Mouse (Mus musculus): ENCODE measurements around the gene Ash1l. TPM values are rescaled to one million over a fixed set of nuclear protein-coding genes. Genes with fewer than 3 reads are reported as not detected.
"Not testable (repeated sequence)": the region's sequence is repeated elsewhere in the genome, so short reads cannot be mapped to it uniquely, and the experiment has no call there.

Ash1l gene
- total and polyA plus RNA-seq, 2 experiments from 2014 or later, result 10.1 to 17.1 TPM

DNA sequence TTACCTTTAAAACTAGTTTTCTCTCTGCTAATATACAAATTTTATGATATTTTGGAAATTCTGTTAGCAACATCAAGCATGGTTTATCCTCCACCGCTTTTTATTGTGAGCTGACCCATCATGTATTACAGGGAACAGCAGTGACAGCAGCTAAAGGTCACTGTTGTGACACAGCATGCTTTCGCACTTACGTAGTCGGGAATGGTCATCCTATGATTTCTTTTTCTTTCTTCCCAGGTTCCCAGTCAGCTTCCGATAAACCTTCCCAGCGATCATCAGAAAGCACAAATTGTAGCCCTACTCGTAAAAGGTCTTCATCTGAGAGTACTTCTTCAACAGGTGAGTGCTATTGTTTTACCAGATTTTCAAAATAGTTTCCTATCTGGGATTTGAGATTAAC is 51.1 kb downstream of the Ash1l start:
- H3K36me3 ChIP-seq (replicated peaks; ENCODE audit: control insufficient read depth, insufficient read depth, low read length), result peaks cover 55% of the 10 kb centered on the region

DNA sequence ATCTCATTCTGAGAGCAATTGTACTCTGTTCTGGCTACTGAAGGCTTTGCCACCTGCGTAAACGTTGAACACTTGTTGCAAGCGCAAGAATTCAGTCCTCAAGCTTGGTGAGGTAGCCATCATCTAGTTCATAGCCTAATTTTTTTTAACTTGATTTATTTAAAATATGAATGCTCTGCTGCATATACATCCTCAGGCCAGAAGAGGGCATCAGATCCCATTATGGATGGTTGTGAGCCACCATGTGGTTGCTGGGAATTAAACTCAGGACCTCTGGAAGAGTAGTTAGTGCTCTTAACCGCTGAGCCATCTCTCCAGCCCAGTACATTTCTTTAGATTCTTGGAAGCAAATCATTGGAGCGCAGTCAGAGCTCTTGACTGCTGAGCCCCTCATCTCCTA is 80.5 kb downstream of the Ash1l start:
- WGBS, result 93% methylated on average over 5 of the region's 5 CpGs
- peaks cover 86% of the 10 kb centered on the region for H3K36me3 ChIP-seq (replicated peaks; ENCODE audit: control insufficient read depth, insufficient read depth, low read length)
- not testable (repeated sequence) for H3K27me3 ChIP-seq (ENCODE audit: control insufficient read depth, insufficient read depth, low read length); H3K4me2 ChIP-seq (ENCODE audit: low read depth, low read length); ATAC-seq (ENCODE audit: insufficient read depth, low read depth); H3K4me1 ChIP-seq (ENCODE audit: control insufficient read depth, insufficient read depth); H3K9me3 ChIP-seq (replicated peaks; ENCODE audit: control insufficient read depth, low read length); H3K4me3 ChIP-seq (ENCODE audit: low read depth, low read length); H3K27ac ChIP-seq (ENCODE audit: low read depth); DNase-seq (ENCODE audit: low spot score); H3K9ac ChIP-seq (replicated peaks; ENCODE audit: low read depth, low read length)
- peak; percentile 32 for TF ChIP-seq CTCF (IDR thresholded peaks at IDR 0.05; ENCODE audit: low read depth)

More for the DNA sequence above, 51.1 kb downstream of the Ash1l start:
- 93% methylated on average over 7 of the region's 7 CpGs for WGBS
- ATAC-seq (ENCODE audit: insufficient read depth, low read depth) (no peak), DNase-seq (ENCODE audit: low spot score) (no peak)
- no peak for TF ChIP-seq EP300 (IDR thresholded peaks at IDR 0.05; ENCODE audit: low read depth)
- TF ChIP-seq CTCF (IDR thresholded peaks at IDR 0.05; ENCODE audit: low read depth), result no peak
- Histone ChIP-seq H3K27ac (ENCODE audit: low read depth) (no peak overlapping the region), H3K9ac (replicated peaks; ENCODE audit: low read depth, low read length) (no peak overlapping the region), H3K4me1 (ENCODE audit: control insufficient read depth, insufficient read depth) (no peaks in the 10 kb centered on the region), H3K4me3 (ENCODE audit: low read depth, low read length) (no peak overlapping the region), H3K27me3 (ENCODE audit: control insufficient read depth, insufficient read depth, low read length) (no peaks in the 10 kb centered on the region), H3K9me3 (replicated peaks; ENCODE audit: control insufficient read depth, low read length) (no peaks in the 10 kb centered on the region), H3K4me2 (ENCODE audit: low read depth, low read length) (no peak overlapping the region)

DNA sequence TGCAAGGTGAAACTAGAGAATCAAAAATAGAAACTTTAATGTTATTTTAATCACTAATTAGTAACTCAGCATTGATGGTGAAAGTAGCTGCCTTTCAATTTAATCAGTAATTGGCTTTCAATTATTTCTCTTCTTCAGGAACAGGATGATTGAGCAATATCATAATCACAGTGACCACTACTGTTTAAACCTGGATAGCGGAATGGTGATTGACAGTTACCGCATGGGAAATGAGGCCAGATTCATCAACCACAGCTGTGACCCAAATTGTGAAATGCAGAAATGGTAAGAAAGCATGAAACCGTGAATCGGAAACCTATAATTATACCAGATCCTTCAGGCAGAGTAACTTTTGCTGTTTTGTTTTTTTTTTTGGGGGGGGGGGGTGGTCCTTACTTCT is 92.9 kb downstream of the Ash1l start:
- H3K4me1 ChIP-seq (ENCODE audit: control insufficient read depth, insufficient read depth), result no peaks in the 10 kb centered on the region
- H3K4me2 ChIP-seq (ENCODE audit: low read depth, low read length), result no peak overlapping the region
- no peak for ATAC-seq (ENCODE audit: insufficient read depth, low read depth)
- H3K4me3 ChIP-seq (ENCODE audit: low read depth, low read length), result no peak overlapping the region
- no peaks in the 10 kb centered on the region for H3K27me3 ChIP-seq (ENCODE audit: control insufficient read depth, insufficient read depth, low read length)
- TF ChIP-seq EP300 (IDR thresholded peaks at IDR 0.05; ENCODE audit: low read depth) (no peak), CTCF (IDR thresholded peaks at IDR 0.05; ENCODE audit: low read depth) (no peak)
- 97% methylated on average over 4 of the region's 4 CpGs for WGBS
- no peak overlapping the region for H3K9ac ChIP-seq (replicated peaks; ENCODE audit: low read depth, low read length)
- H3K9me3 ChIP-seq (replicated peaks; ENCODE audit: control insufficient read depth, low read length), result no peaks in the 10 kb centered on the region
- peaks cover 85% of the 10 kb centered on the region for H3K36me3 ChIP-seq (replicated peaks; ENCODE audit: control insufficient read depth, insufficient read depth, low read length)
- DNase-seq (ENCODE audit: low spot score), result no peak
- no peak overlapping the region for H3K27ac ChIP-seq (ENCODE audit: low read depth)

- TF ChIP-seq EP300 (IDR thresholded peaks at IDR 0.05; ENCODE audit: low read depth) (no peak), CTCF (IDR thresholded peaks at IDR 0.05; ENCODE audit: low read depth) (no peak)
Observed at GRCm38 (mm10) chr3:89058361-89058760, 107.9 kb downstream of the Ash1l start.

DNA sequence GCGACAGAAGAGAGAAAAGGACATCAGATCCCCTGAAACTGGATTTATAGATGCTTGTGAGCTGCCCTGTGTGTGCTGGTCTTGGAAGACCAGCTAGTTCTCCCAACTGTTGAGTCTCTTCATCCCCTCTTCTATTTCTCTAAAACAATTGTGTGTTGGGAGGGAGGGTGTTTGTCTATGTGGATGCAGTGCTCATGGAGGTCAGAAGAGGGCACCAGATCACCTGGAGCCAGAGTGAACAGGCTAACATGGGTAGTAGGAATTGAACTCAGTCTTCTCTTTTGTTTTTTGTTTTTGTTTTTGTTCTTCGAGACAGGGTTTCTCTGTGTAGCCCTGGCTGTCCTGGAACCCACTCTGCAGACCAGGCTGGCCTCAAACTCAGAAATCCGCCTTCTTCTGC is 108.4 kb downstream of the Ash1l start:
- no peaks in the 10 kb centered on the region for H3K9me3 ChIP-seq (replicated peaks; ENCODE audit: control insufficient read depth, low read length)
- no peak for ATAC-seq (ENCODE audit: insufficient read depth, low read depth)
- H3K4me1 ChIP-seq (ENCODE audit: control insufficient read depth, insufficient read depth), result no peaks in the 10 kb centered on the region
- no peak overlapping the region for H3K4me3 ChIP-seq (ENCODE audit: low read depth, low read length)
- H3K9ac ChIP-seq (replicated peaks; ENCODE audit: low read depth, low read length), result no peak overlapping the region
- WGBS, result 84% methylated on average over 3 of the region's 3 CpGs
- no peak overlapping the region for H3K4me2 ChIP-seq (ENCODE audit: low read depth, low read length)
- peaks cover 93% of the 10 kb centered on the region for H3K36me3 ChIP-seq (replicated peaks; ENCODE audit: control insufficient read depth, insufficient read depth, low read length)
- TF ChIP-seq CTCF (IDR thresholded peaks at IDR 0.05; ENCODE audit: low read depth) (peak; percentile 50), EP300 (IDR thresholded peaks at IDR 0.05; ENCODE audit: low read depth) (no peak)
- H3K27ac ChIP-seq (ENCODE audit: low read depth), result no peak overlapping the region
- no peaks in the 10 kb centered on the region for H3K27me3 ChIP-seq (ENCODE audit: control insufficient read depth, insufficient read depth, low read length)
- no peak for DNase-seq (ENCODE audit: low spot score)

More at GRCm38 (mm10) chr3:89058361-89058760, 107.9 kb downstream of the Ash1l start:
- Histone ChIP-seq H3K27me3 (ENCODE audit: control insufficient read depth, insufficient read depth, low read length) (no peaks in the 10 kb centered on the region), H3K4me1 (ENCODE audit: control insufficient read depth, insufficient read depth) (no peaks in the 10 kb centered on the region), H3K9ac (replicated peaks; ENCODE audit: low read depth, low read length) (no peak overlapping the region), H3K4me3 (ENCODE audit: low read depth, low read length) (no peak overlapping the region), H3K36me3 (replicated peaks; ENCODE audit: control insufficient read depth, insufficient read depth, low read length) (peaks cover 91% of the 10 kb centered on the region), H3K9me3 (replicated peaks; ENCODE audit: control insufficient read depth, low read length) (no peaks in the 10 kb centered on the region), H3K4me2 (ENCODE audit: low read depth, low read length) (no peak overlapping the region), H3K27ac (ENCODE audit: low read depth) (no peak overlapping the region)
- DNase-seq (ENCODE audit: low spot score) (no peak), ATAC-seq (ENCODE audit: insufficient read depth, low read depth) (no peak)
- 91% methylated on average over 9 of the region's 9 CpGs for WGBS

GRCm38 (mm10) chr3:89061696-89062095 is 111.3 kb downstream of the Ash1l start:
- Histone ChIP-seq H3K4me1 (ENCODE audit: control insufficient read depth, insufficient read depth) (no peaks in the 10 kb centered on the region), H3K36me3 (replicated peaks; ENCODE audit: control insufficient read depth, insufficient read depth, low read length) (peaks cover 91% of the 10 kb centered on the region), H3K9me3 (replicated peaks; ENCODE audit: control insufficient read depth, low read length) (no peaks in the 10 kb centered on the region), H3K27ac (ENCODE audit: low read depth) (no peak overlapping the region), H3K27me3 (ENCODE audit: control insufficient read depth, insufficient read depth, low read length) (no peaks in the 10 kb centered on the region), H3K4me2 (ENCODE audit: low read depth, low read length) (no peak overlapping the region), H3K4me3 (ENCODE audit: low read depth, low read length) (no peak overlapping the region), H3K9ac (replicated peaks; ENCODE audit: low read depth, low read length) (no peak overlapping the region)
- 79% methylated on average over 3 of the region's 3 CpGs for WGBS
- DNase-seq (ENCODE audit: low spot score) (no peak), ATAC-seq (ENCODE audit: insufficient read depth, low read depth) (no peak)
- TF ChIP-seq CTCF (IDR thresholded peaks at IDR 0.05; ENCODE audit: low read depth), result no peak
- TF ChIP-seq EP300 (IDR thresholded peaks at IDR 0.05; ENCODE audit: low read depth), result no peak

Data from heart, postnatal 0 days (tissue).